Mouse (Mus musculus): ENCODE results near the gene Rrm1. TPM values are rescaled to one million over a fixed set of nuclear protein-coding genes. Genes with fewer than 3 reads are reported as not detected.

Gene Rrm1
- polyA plus RNA-seq, 1 experiment from 2014 or later = 266 TPM

- ATAC-seq = no peak
- Histone ChIP-seq H3K27ac (no peak overlapping the region), H3K9ac (no peak overlapping the region), H3K4me2 (no peak overlapping the region), H3K36me3 (peaks cover 21% of the 10 kb centered on the region), H3K4me1 (peaks cover 7% of the 10 kb centered on the region; the same call in 1 of the 2 replicates), H3K4me3 (no peak overlapping the region), H3K27me3 (replicated peaks) (peaks cover 15% of the 10 kb centered on the region; the same call in 1 of the 2 replicates), H3K9me3 (replicated peaks) (no peaks in the 10 kb centered on the region)
- 55% methylated on average over 2 of the region's 2 CpGs for WGBS (ENCODE audit: insufficient replicate concordance)
Measured at GRCm38 (mm10) chr7:102434344-102434743, 7.2 kb upstream of the Rrm1 start.

GRCm38 (mm10) chr7:102440822-102441656 is 456 bp upstream of the Rrm1 start:
- 47% methylated on average over 15 of the region's 15 CpGs for WGBS (ENCODE audit: insufficient replicate concordance)

GRCm38 (mm10) chr7:102442432-102442831 is 937 bp downstream of the Rrm1 start:
- ATAC-seq = no peak
- WGBS (ENCODE audit: insufficient replicate concordance) = 0% methylated on average over 4 of the region's 4 CpGs

More at GRCm38 (mm10) chr7:102440822-102441656, 456 bp upstream of the Rrm1 start:
- Histone ChIP-seq H3K9me3 (replicated peaks) (no peaks in the 10 kb centered on the region), H3K4me3 (peak overlapping the region; percentile 91), H3K4me2 (peak overlapping the region; percentile 82), H3K9ac (peak overlapping the region; percentile 97; the same call in 1 of the 2 replicates), H3K27me3 (replicated peaks) (peaks cover 12% of the 10 kb centered on the region; the same call in 1 of the 2 replicates), H3K36me3 (peaks cover 32% of the 10 kb centered on the region), H3K27ac (peak overlapping the region; percentile 97), H3K4me1 (peaks cover 33% of the 10 kb centered on the region)
- ATAC-seq = no peak

GRCm38 (mm10) chr7:102444301-102444700 is 2.8 kb downstream of the Rrm1 start:
- Histone ChIP-seq H3K36me3 (peaks cover 60% of the 10 kb centered on the region), H3K4me1 (peaks cover 32% of the 10 kb centered on the region), H3K4me2 (peak overlapping the region; percentile 82), H3K27ac (peak overlapping the region; percentile 97), H3K9me3 (replicated peaks) (no peaks in the 10 kb centered on the region), H3K4me3 (peak overlapping the region; percentile 91), H3K27me3 (replicated peaks) (no peaks in the 10 kb centered on the region), H3K9ac (peak overlapping the region; percentile 97)
- 21% methylated on average over 2 of the region's 2 CpGs for WGBS (ENCODE audit: insufficient replicate concordance)
- ATAC-seq = peak; percentile 79

More at GRCm38 (mm10) chr7:102442432-102442831, 937 bp downstream of the Rrm1 start:
- peak overlapping the region; percentile 97 for H3K9ac ChIP-seq
- H3K36me3 ChIP-seq = peaks cover 41% of the 10 kb centered on the region
- peak overlapping the region; percentile 82 for H3K4me2 ChIP-seq
- peak overlapping the region; percentile 91 for H3K4me3 ChIP-seq
- H3K27me3 ChIP-seq (replicated peaks) = peaks cover 9% of the 10 kb centered on the region; the same call in 1 of the 2 replicates
- H3K9me3 ChIP-seq (replicated peaks) = no peaks in the 10 kb centered on the region
- H3K27ac ChIP-seq = peak overlapping the region; percentile 97
- peaks cover 35% of the 10 kb centered on the region for H3K4me1 ChIP-seq

- peaks cover 27% of the 10 kb centered on the region for H3K4me1 ChIP-seq
- H3K27me3 ChIP-seq (replicated peaks) = no peaks in the 10 kb centered on the region
- no peak overlapping the region for H3K4me2 ChIP-seq
- H3K36me3 ChIP-seq = peaks cover 81% of the 10 kb centered on the region
- H3K9me3 ChIP-seq (replicated peaks) = no peaks in the 10 kb centered on the region
- H3K4me3 ChIP-seq = no peak overlapping the region
- no peak overlapping the region for H3K9ac ChIP-seq
- no peak overlapping the region for H3K27ac ChIP-seq
- ATAC-seq = no peak
- WGBS (ENCODE audit: insufficient replicate concordance) = 93% methylated on average over 9 of the region's 9 CpGs
Measured at GRCm38 (mm10) chr7:102446438-102446837, 4.9 kb downstream of the Rrm1 start.

GRCm38 (mm10) chr7:102458618-102459380 is 17.3 kb downstream of the Rrm1 start:
- no peak for ATAC-seq
- Histone ChIP-seq H3K27ac (no peak overlapping the region), H3K4me3 (no peak overlapping the region), H3K4me1 (no peaks in the 10 kb centered on the region), H3K4me2 (no peak overlapping the region), H3K36me3 (peaks cover 100% of the 10 kb centered on the region), H3K27me3 (replicated peaks) (no peaks in the 10 kb centered on the region), H3K9ac (no peak overlapping the region), H3K9me3 (replicated peaks) (no peaks in the 10 kb centered on the region)
- 89% methylated on average over 5 of the region's 5 CpGs for WGBS (ENCODE audit: insufficient replicate concordance)

GRCm38 (mm10) chr7:102467566-102467965 is 26.1 kb downstream of the Rrm1 start:
- Histone ChIP-seq H3K9me3 (replicated peaks) (no peaks in the 10 kb centered on the region), H3K4me3 (no peak overlapping the region), H3K9ac (no peak overlapping the region), H3K4me1 (no peaks in the 10 kb centered on the region), H3K27ac (no peak overlapping the region), H3K36me3 (peaks cover 88% of the 10 kb centered on the region), H3K4me2 (no peak overlapping the region), H3K27me3 (replicated peaks) (no peaks in the 10 kb centered on the region)
- WGBS (ENCODE audit: insufficient replicate concordance) = 86% methylated on average over 8 of the region's 8 CpGs
- ATAC-seq = no peak

GRCm38 (mm10) chr7:102472675-102473074 is 31.2 kb downstream of the Rrm1 start:
- H3K4me3 ChIP-seq = no peak overlapping the region
- no peak for ATAC-seq
- no peaks in the 10 kb centered on the region for H3K9me3 ChIP-seq (replicated peaks)
- peaks cover 47% of the 10 kb centered on the region for H3K36me3 ChIP-seq
- H3K27ac ChIP-seq = no peak overlapping the region
- WGBS (ENCODE audit: insufficient replicate concordance) = 68% methylated on average over 5 of the region's 5 CpGs
- H3K27me3 ChIP-seq (replicated peaks) = no peaks in the 10 kb centered on the region
- H3K9ac ChIP-seq = no peak overlapping the region
- H3K4me2 ChIP-seq = no peak overlapping the region
- no peaks in the 10 kb centered on the region for H3K4me1 ChIP-seq

- 85% methylated on average over 5 of the region's 5 CpGs for WGBS (ENCODE audit: insufficient replicate concordance)
Measured at GRCm38 (mm10) chr7:102476601-102477000, 35.1 kb downstream of the Rrm1 start.

GRCm38 (mm10) chr7:102477377-102477776 is 35.9 kb downstream of the Rrm1 start:
- H3K27me3 ChIP-seq (replicated peaks) = no peaks in the 10 kb centered on the region
- H3K9me3 ChIP-seq (replicated peaks) = no peaks in the 10 kb centered on the region
- no peak for ATAC-seq
- peaks cover 11% of the 10 kb centered on the region; the same call in 1 of the 2 replicates for H3K36me3 ChIP-seq
- no peak overlapping the region for H3K27ac ChIP-seq
- H3K4me1 ChIP-seq = peaks cover 5% of the 10 kb centered on the region
- H3K9ac ChIP-seq = no peak overlapping the region
- WGBS (ENCODE audit: insufficient replicate concordance) = 79% methylated on average over 11 of the region's 11 CpGs
- H3K4me3 ChIP-seq = no peak overlapping the region
- no peak overlapping the region for H3K4me2 ChIP-seq

More at GRCm38 (mm10) chr7:102476601-102477000, 35.1 kb downstream of the Rrm1 start:
- Histone ChIP-seq H3K4me3 (no peak overlapping the region), H3K9me3 (replicated peaks) (no peaks in the 10 kb centered on the region), H3K4me2 (no peak overlapping the region), H3K4me1 (peaks cover 5% of the 10 kb centered on the region), H3K9ac (no peak overlapping the region), H3K27ac (no peak overlapping the region), H3K36me3 (peaks cover 11% of the 10 kb centered on the region; the same call in 1 of the 2 replicates), H3K27me3 (replicated peaks) (no peaks in the 10 kb centered on the region)
- no peak for ATAC-seq

GRCm38 (mm10) chr7:102478425-102478824 is 36.9 kb downstream of the Rrm1 start:
- WGBS (ENCODE audit: insufficient replicate concordance) = 68% methylated on average over 4 of the region's 4 CpGs
- peak; percentile 45; the same call in 1 of the 2 replicates for ATAC-seq

More at GRCm38 (mm10) chr7:102478425-102478824, 36.9 kb downstream of the Rrm1 start:
- Histone ChIP-seq H3K4me1 (peaks cover 12% of the 10 kb centered on the region), H3K27me3 (replicated peaks) (no peaks in the 10 kb centered on the region), H3K4me3 (no peak overlapping the region), H3K4me2 (no peak overlapping the region), H3K36me3 (peaks cover 11% of the 10 kb centered on the region; the same call in 1 of the 2 replicates), H3K27ac (no peak overlapping the region), H3K9ac (no peak overlapping the region), H3K9me3 (replicated peaks) (no peaks in the 10 kb centered on the region)

Measured in liver, embryonic 12.5 days (tissue).